Mouse (Mus musculus) lung, postnatal 4 days (tissue): ENCODE measurements around the gene Zfp579.
"Not testable (repeated sequence)": the region's sequence is repeated elsewhere in the genome, so short reads cannot be mapped to it uniquely, and the experiment has no call there.

Experiments used
- DNase-seq, 2 experiments: peaks; one replicate each; pipeline ENCODE4 v3.0.0; 2021

Gene Zfp579

DNA sequence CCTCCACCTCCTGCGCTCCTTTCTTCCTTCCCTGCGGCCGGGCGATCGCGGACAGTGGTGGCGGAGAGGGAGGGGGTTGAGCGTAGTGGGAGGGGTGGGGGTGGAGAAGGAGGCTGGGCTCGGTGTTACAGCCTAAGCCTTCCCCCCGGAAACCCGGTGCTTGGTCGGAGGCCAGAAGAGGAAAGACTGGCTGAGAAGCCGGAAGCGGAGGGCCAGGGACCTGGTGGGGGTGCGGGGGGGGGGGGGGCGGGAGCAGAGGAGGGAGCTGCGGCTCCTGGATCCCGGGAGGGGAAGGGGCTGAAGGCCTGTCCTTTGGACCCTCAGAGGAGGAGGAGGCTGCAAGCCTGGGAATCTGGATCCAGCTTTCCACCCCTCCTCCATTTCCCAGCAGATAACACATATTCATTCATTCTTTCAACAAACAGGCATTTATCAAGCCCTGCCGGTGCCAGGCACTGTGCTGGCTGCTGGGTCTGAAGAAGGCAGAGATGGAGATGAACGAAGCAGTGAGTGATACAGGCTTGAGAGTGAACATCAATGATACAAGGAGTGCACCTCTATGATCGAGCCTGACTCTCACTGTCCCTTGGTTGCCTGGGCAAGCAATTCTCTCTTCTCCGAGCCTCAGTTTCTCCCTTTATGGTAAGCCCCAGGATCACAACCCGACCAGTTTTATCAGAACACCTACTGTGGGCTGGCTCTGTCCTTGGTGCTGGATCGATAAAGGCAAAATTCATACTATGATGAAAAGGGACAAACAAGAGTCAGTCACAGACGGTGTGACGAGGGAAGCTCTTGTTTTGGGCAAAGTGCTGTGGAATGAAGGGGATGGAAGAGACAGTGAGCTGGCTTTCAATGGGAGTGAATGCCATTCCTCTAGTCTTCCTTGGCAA is at the start of gene Zfp579:
Gene Zfp579 (minus strand): TSS at position 156 of the 893 bp plus-strand sequence.
- peak; percentile 94 to 96 for DNase-seq

DNA sequence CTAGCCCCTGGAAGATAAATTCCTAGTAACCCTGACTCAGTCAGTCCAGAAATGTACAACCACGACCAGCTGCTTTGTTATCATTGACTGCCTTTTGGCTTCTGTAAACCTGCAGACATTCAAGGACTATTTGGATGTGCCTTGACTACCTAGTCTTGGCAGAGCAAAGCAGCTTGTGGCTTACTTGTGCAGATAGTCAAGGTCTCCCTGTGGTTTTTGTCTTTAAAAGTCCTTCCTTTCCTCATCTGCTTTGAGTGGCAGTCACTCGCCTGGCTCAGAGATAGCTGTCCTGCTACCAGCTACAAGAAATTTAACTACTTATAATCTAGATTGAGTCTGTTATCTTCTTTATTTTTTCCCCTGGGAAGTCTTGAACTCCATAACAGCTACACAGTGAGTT is 49.0 kb upstream of the Zfp579 start:
- DNase-seq = no peak

DNA sequence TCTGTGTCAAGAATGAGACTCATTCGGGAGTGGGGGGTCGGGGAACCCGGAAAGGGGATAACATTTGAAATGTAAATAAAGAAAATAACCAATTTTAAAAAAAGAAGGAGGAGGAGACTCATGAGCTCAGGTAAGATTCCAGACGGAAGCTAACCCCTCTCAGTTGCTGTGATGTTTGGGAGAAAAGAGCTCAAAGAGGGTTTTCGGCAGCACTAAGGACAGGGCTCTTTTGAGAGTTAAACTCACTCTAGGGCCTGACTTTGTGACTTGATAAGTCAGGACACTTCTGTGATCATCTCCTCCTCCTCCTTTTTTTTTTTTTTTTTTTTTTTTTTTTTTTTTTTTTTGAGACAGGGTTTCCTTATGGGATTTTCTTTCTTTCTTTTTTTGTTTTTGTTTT is 43.0 kb upstream of the Zfp579 start:
- DNase-seq = no peak

DNA sequence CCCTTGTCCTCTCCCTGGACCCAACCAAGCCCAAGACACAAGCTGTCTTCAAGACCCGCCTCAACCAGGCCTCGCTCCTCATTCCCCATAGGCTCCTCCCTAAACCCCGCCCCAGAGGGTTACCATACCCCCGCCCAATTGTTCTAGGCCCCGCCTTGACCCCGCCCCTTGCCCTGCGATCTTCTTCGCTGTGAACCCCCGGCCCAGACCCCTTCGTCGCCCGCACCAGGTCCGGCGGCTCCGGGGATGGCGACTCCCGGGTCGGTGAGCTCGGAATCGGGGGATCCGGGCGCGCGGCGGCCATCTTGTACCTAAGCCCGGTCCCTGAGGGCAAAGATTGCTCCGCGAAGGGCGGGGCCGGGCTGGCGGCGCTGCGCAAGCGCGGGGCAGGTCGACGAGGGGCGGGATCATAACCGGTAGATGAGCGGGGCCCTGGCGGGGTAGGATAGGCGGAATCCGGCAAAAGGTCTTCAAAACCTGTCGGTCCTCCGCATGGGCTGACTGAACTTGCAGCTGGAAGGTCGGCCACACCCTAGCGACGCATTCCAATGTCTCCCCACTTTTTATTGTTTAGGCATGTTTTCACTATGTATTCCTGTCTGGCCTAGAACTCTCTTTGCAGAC is 42.3 kb upstream of the Zfp579 start, which contains the start of gene Zfp784:
Gene Zfp784 (minus strand): TSS at position 338 of the 624 bp plus-strand sequence.
- DNase-seq = peak; percentile 96

DNA sequence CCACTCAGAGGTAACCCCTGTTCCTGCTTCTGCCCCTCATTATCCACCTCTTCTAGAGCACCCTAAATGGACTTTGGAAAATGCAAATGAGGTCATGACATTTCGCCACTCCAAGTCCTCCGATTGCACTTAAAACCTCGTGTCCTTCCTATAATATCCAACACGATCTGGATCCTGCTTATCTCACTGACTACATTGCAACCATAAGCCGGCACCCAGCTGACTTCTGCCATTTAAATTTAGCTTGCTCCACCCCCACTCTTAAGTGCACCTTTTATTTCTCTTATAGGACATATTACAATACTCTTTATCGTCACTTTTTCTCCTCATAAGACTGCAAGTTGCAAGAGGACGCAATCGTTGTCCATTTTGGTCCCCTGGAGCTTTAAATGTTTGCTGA is 41.5 kb upstream of the Zfp579 start:
- no peak for DNase-seq

DNA sequence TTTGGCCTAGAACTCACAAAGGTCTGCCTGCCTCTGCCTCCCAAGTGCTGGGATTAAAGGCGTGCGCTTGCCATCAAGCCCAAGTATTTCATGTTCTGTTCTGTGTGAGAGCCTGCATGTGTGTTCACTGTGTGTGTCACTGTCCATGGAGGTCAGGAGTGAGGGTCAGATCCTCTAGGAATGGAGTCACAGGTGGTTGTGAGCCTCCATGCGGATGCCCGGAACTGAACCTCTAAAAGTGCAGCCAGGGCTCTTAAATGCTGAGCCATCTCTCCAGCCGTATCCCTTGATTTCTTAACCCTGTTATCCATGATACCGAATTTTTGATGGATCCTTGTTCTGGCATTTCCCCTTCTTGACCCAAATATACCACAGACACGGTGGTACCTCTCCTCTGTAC is 41.1 kb upstream of the Zfp579 start:
- no peak for DNase-seq

DNA sequence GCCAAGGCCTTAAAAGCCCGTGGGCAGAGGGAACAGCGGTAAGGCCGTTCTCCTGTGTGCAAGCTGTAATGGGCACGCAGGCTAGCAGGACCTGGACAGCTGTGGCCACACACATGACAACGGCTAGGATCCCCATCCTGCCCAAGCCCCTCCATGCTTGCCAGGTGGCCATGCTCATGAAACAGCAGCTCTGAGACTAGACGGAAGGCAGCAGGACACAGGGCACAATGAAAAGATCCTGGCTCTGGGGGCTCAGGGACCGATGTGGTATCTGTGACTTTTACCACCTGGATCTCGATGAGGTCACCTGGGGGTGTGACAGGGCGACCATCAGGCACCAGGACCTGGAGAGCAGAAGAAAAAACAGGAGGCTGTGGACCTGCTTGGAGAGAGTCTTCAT is 40.2 kb upstream of the Zfp579 start:
- no peak for DNase-seq

DNA sequence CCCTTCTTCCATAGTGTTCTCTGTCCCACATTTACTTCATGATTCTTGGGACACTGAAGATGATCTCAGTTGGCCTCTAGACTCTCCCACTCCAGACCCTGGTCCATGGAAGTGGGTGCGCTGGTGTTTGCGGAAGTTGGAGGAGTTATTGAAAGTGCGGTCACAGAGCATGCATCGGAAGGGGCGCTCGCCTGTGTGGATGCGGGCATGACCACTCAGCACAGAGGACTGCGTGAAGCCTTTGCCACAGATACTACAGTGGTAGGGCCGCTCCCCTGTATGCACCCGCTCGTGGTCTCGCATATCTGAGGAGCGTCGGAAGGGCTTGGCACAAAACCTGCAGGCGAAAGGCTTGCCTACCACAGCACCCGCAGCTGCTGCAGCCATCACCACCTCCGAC is 39.7 kb upstream of the Zfp579 start:
- DNase-seq = no peak

DNA sequence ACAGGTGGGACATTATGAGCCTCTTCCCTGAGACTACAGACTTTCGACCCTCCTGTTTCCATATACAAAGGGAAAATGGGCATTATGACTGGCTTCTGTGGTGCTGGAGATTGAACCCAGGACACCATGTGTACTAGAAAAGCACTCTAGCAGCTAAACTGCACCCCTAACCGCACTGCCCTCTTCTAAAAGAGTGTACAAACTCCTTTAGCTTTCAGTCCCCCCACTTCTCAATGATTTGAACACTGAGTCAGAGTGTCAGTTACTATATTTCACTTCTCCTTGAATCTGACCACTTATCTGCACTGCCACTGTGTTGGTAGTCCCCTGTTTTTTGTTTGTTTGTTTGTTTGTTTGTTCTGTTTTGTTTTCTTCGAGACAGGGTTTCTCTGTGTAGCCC is 37.9 kb upstream of the Zfp579 start, which contains the start of gene 4632433K11Rik:
Gene 4632433K11Rik (plus strand): TSS at position 301 of the 400 bp plus-strand sequence.
- DNase-seq = no peak

DNA sequence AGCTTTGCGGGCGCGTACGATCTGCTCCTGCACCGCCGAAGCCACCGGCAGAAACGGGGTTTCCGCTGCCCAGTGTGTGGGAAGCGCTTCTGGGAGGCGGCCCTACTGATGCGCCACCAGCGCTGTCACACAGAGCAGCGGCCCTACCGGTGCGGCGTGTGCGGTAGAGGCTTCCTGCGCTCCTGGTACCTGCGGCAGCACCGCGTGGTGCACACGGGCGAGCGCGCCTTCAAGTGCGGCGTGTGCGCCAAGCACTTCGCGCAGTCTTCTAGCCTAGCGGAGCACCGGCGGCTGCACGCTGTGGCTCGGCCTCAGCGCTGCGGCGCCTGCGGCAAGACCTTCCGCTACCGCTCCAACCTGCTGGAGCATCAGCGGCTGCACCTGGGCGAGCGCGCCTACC is 35.5 kb upstream of the Zfp579 start:
- DNase-seq = no peak

DNA sequence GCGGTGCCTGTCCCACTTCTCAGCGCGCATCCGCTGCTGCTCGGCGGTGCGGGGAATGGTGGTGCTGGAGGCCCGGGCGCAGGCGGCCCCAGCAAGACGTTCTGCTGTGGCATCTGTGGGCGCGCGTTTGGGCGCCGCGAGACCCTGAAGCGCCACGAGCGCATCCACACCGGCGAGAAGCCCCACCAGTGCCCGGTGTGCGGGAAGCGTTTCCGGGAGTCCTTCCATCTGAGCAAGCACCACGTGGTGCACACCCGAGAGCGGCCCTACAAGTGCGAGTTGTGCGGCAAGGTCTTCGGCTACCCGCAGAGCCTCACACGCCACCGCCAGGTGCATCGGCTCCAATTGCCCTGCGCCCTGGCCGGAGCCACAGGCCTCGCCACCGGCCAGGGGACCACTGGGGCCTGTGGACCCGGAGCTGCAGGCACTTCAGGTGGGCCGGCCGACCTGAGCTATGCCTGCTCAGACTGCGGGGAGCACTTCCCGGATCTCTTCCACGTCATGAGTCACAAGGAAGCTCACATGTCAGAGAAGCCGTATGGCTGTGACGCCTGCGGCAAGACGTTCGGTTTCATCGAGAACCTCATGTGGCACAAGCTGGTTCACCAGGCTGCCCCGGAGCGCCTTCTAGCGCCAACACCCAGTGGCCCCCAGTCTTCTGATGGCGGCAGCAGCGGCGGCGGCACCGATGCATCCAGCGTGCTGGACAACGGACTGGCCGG is 34.8 kb upstream of the Zfp579 start:
- DNase-seq = no peak

DNA sequence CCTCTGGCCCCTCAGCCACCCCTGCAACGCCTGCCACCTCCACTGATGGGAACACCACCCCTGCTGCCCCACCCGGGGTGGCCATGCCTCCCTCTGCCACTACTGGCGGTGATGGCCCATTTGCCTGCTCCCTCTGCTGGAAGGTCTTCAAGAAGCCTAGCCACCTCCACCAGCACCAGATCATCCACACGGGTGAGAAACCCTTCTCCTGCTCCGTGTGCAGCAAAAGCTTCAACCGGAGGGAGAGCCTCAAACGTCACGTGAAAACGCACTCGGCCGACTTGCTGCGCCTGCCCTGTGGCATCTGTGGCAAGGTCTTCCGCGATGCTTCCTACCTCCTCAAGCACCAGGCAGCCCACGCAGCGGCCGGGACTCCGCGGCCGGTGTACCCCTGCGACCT is 34.0 kb upstream of the Zfp579 start:
- DNase-seq = no peak

DNA sequence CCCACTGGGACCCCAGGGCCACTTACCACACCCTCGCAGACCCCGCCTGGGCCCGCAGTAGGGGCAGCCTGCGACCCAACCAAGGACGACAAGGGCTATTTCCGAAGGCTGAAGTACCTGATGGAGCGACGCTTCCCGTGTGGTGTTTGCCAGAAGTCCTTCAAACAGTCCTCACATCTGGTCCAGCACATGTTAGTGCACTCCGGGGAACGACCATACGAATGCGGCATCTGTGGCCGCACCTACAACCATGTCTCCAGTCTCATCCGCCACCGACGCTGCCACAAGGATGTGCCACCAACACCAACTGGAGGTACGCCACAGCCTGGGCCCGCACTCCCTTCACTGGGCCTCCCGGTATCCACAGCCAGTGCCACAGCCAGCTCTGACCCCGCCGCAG is 33.6 kb upstream of the Zfp579 start:
- no peak for DNase-seq

DNA sequence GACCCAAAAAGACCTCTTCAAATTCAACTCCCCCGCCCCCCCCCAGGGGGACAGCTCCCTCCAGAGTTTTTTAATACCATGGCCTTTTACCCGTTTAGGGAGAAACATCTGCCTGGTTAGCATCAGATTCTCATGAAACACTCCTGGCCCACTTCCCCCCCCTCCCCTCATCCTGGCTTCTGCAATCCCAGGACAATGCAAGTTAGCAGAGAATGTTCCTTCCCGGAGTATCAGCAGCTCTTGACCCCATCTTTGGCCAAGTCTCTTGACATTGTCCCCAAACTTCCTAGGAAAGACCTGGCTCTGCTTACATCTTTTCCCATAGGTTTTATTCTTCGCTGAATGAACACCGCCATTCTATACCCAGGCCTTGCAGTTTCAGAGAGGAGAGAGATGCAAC is 25.2 kb upstream of the Zfp579 start:
- DNase-seq = no peak

DNA sequence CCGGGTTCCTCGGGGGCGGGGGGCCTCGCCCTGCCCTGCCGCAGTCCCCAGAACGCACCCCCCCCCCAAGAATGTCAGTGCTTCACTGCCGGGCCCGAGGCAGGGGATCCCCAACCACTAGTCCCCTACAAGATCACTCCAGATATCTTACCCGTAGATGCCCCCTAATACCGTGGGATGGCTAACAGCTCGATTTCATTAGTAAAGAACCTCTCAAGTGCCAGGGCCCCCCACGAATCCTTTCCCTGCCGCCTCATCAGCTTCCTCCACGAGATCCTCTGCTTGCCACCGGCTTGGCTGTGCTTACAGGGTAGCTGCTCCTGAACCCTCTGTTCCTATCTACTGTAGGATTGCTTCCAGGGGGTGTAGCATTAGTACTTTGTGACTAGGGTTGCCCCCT is 24.7 kb upstream of the Zfp579 start:
- no peak for DNase-seq

DNA sequence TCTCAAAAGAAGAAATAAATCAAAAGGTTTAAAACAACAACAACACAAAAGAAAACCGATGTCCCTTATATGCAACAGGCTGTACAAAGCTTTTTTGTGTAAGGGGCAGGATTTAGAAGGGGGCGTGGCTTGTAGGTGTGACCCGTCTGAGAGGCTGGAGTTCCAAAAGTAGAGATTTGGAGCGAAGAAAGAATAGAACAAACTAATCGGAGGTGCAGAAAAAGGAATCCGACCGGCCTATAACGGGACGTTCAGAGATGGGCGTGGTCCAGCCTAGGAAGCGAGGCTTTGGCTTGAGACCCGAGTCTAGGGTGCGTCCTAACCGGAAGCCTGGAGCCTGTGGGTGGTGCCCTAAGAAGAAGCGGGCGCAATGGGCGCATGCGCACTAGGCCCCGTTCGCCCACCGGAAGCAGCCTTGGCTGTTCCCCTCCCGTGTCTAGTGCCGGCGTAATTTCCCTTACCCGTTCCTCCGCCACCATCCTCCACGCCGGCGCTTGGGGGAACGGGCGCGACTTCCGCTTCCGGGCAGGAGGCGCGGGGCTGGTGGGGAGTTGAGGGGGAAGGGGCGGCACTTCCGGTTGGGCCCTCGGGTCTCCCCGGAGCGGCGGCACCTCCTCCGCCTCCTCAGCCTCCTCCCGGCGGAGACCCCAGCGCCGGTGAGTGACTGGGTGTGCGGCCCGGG is 24.2 kb upstream of the Zfp579 start, which contains the start of the genes Zfp865 and Ccdc106:
Gene Zfp865 (plus strand): TSS at position 377 of the 682 bp plus-strand sequence.
Gene Ccdc106 (plus strand): TSS at position 554 of the 682 bp plus-strand sequence.
- peak; percentile 99 to 100 for DNase-seq

DNA sequence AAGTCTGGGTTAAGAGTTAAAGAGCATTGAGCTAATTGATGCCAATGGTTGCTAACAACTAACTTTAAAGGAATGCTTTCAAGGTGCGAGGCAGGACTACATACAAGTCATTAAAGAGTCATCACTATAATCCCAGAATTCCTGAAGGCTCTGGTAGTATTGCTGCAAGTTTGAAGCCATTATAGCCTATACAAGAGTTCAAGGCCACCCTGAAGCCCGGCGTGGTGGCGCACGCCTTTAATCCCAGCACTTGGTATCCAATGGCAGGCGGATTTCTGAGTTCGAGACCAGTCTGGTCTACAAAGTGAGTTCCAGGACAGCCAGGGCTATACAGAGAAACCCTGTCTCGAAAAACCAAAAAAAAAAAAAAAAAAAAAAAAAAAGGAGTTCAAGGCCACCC is 23.6 kb upstream of the Zfp579 start:
- not testable (repeated sequence) for DNase-seq

DNA sequence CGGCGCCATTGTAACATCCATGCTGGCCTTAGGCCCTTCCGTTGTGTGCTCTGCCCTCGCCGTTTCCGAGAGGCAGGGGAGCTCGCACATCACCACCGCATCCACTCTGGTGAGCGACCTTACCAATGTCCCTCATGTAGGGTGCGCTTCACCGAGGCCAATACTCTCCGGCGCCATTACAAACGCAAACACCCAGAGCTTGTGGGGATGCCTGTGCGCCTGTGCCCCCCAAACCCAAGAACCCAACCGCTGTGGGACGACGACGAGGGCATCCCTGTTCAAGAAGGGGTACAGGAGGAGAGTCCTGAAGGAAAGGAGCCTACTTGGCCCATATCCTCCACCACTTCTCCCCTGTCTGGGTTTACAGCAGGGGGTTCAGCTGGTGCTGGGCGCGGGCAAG is 22.0 kb upstream of the Zfp579 start:
- no peak for DNase-seq

DNA sequence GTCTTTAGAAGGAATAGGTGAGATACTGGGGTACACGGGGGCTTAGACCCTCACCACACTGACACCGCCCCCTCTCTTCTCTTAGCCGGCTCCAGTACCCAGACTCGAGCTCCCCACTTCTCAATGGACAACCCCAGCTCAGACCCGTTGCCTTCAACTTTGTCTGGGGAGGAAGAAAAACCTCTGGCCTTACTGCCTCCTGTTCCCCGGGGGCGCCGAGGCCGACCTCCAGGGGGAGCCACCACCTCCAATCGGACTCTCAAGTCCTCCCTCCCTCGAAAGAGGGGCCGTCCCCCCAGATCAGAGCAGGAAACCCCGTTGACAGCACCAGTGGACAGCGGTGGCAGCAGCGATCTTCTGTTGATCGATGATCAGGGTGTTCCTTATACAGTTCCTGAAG is 21.4 kb upstream of the Zfp579 start:
- peak in 1 of 2 experiments; percentile 39 for DNase-seq

DNA sequence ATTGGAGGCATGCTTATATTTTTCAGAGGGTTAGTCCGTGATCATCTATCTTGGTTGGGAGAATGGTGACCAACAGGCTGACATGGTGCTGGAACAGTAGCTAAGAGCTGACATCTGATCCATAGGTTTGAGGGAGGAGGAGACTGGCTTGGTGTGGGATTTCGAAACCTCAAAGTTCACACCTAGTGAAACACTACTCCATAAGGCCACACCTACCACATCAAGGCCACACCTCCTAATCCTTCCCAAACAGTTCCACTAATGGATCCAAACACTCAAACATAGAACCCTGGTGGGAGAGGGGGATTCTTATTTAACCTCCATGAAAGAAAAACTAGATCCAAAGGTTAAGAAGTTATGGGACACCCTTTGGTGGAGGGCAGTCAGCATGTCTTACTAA is 21.0 kb upstream of the Zfp579 start:
- DNase-seq = no peak

DNA sequence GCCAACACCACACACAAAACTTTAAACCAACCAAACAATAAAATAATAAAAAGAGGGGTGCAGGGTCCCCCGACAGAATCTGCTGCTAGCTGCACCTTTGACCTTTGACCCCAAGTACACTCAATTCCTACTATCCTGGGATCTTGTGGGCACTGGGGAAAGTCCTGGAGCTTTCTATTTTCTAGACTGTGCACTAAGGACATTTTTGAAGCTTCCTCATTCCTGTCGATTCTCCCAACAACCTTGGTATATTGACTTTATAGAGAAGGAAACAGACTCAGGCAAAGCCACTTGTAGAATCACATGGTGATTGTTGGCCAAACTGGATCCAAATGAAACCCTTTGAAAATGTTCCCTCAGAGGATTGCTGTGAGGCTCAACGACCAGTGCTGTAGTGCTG is 20.1 kb upstream of the Zfp579 start:
- DNase-seq = no peak

DNA sequence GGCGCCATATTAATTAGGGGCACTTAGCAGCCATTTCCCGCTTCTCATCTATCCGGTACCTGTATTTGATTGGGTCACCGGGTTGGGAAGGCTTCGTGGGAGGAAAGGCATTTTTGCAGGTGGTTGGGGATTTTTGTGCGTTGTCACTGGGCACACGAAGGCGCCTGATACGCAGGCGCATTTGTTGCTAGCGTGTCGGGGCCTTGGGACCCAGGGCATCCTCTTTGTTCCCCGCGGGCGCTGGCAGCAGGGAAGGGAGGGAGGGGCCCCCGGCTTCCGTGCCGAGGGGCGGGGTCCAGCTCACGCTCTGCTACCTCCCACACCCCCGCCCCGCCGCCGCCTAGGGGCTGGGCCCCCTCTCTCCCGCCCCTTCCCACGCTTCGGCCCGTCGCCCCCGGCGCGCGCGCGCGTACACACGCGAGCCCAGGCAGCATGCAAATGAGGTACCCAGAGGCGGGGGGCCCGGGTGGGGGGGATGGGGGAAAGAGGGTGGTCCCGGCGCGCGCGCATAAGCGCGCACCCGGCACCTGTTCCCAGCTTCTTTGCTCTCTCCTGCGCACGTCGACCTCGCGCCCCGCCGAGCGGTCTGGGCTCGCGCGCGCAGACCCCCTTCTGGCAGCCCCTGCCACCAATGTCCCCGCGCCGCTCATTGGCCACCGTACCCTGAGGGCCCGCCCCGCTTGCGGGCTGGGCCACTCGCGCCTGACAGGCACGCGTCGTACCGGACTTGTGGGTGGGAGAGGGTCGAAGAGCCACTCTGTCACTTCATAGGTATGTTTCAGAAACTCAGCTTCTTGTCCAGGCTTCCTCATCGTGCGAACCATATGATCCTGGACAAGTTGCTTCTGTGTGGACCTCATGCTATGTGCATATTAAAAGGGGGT is 19.4 kb upstream of the Zfp579 start, which contains the start of gene Gm44973:
Gene Gm44973 (plus strand): TSS at position 379 of the 884 bp plus-strand sequence.
- peak; percentile 95 to 98 for DNase-seq
